Mouse (Mus musculus) intestine, postnatal 0 days (tissue): ENCODE results near the gene Ube4a. TPM values are rescaled to one million over a fixed set of nuclear protein-coding genes. Genes with fewer than 3 reads are reported as not detected.
A peak's percentile ranks its signal among the peaks of the same experiment; 100 is the strongest.

Source experiments
- ATAC-seq: fragments of 200-750 bp; cut with Nextera tagmentation; 2 replicates; pipeline ENCODE4 v1.8.0; 2017; ENCODE audit warnings: mild to moderate bottlenecking, moderate TSS enrichment, moderate library complexity
- H3K27ac ChIP-seq: fragments of 300-500 bp; sonication (generic); 2 replicates; pipeline ENCODE4 v1.5.1; 2014; ENCODE audit warnings: mild to moderate bottlenecking, low read depth, low read length, moderate library complexity
- H3K27me3 ChIP-seq: fragments of 300-500 bp; sonication (generic); replicated peaks from 2 replicates; pipeline ENCODE4 v1.6.1; 2014; ENCODE audit warnings: low read length, mixed read lengths; ENCODE audit not compliant: control insufficient read depth, insufficient read depth
- H3K36me3 ChIP-seq: fragments of 300-500 bp; sonication (generic); 2 replicates; pipeline ENCODE4 v1.6.1; 2014; ENCODE audit warnings: mild to moderate bottlenecking, moderate library complexity; ENCODE audit not compliant: control insufficient read depth, insufficient read depth
- H3K4me1 ChIP-seq: fragments of 300-500 bp; sonication (generic); replicated peaks from 2 replicates; pipeline ENCODE4 v1.6.1; 2014; ENCODE audit warnings: antibody characterized with exemption, low read length, mixed read lengths; ENCODE audit not compliant: control insufficient read depth, insufficient read depth
- H3K4me2 ChIP-seq: fragments of 300-500 bp; sonication (generic); replicated peaks from 2 replicates; pipeline ENCODE4 v1.6.1; 2014; ENCODE audit warnings: low read depth, mild to moderate bottlenecking, moderate library complexity
- H3K4me3 ChIP-seq: fragments of 300-500 bp; sonication (generic); 2 replicates; pipeline ENCODE4 v1.5.1; 2014; ENCODE audit warnings: low read depth, low read length
- H3K9ac ChIP-seq: fragments of 300-500 bp; sonication (generic); 2 replicates; pipeline ENCODE4 v1.6.1; 2014; ENCODE audit warnings: mild to moderate bottlenecking, low read depth, low read length
- H3K9me3 ChIP-seq: fragments of 300-500 bp; sonication (generic); 2 replicates; pipeline ENCODE4 v1.6.1; 2016; ENCODE audit warnings: mixed run types; ENCODE audit not compliant: control insufficient read depth
- CTCF ChIP-seq: sonication (generic); IDR thresholded peaks from 2 replicates; pipeline ENCODE4 v1.5.1; 2016; ENCODE audit warnings: low read depth, mild to moderate bottlenecking, control low read depth, antibody characterized with exemption, moderate library complexity
- WGBS: fragments of 180-500 bp; shearing (Covaris S2); extraction: QIAGEN DNeasy Blood & Tissue Kit; methylation state at CpG from one replicate; pipeline ENCODE4 v1.1.7; 2014; 5-methylcytosine and 5-hydroxymethylcytosine counted together
- polyA plus RNA-seq: library from polyadenylated mRNA; unstranded; fragments of >200 nt; fragmentation: Nextera tagmentation; extraction: Ambion mirVana; gene quantifications from 2 replicates; pipeline ENCODE4 v1.2.1, GENCODE M21; 2015

Ube4a gene
- 12.7 and 12.9 TPM in 2 replicates for polyA plus RNA-seq

- peak; percentile 96 for ATAC-seq
- Histone ChIP-seq H3K27ac (peak within 1 kb of the TSS; percentile 94), H3K9me3 (no peaks in the 10 kb centered on the region), H3K4me3 (peak within 1 kb of the TSS; percentile 77), H3K27me3 (0 out of 2 replicates have a peak, but pooled peaks cover 1% of the 10 kb centered on the region), H3K9ac (peak within 1 kb of the TSS; percentile 81), H3K4me1 (peaks cover 6% of the 10 kb centered on the region; the same call in 1 of the 2 replicates), H3K36me3 (peaks cover 13% of the 10 kb centered on the region), H3K4me2 (peak within 1 kb of the TSS; percentile 76)
- TF ChIP-seq CTCF: no peak
- WGBS: under 1% methylated on average over 39 of the region's 39 CpGs
Measured at GRCm38 (mm10) chr9:44965126-44965832, at the start of gene Ube4a. Gene Ube4a (minus strand): TSS chr9:44965600.

GRCm38 (mm10) chr9:45014879-45015278, 49.5 kb upstream of the Ube4a start:
- Histone ChIP-seq H3K4me3 (no peak overlapping the region), H3K9me3 (no peaks in the 10 kb centered on the region), H3K27ac (no peak overlapping the region), H3K27me3 (no peaks in the 10 kb centered on the region), H3K4me2 (no peak overlapping the region), H3K36me3 (no peaks in the 10 kb centered on the region), H3K9ac (no peak overlapping the region), H3K4me1 (no peaks in the 10 kb centered on the region)
- no peak for ATAC-seq
- TF ChIP-seq CTCF: peak; percentile 22; the same call in 1 of the 2 replicates
- WGBS: 48% methylated on average over 2 of the region's 2 CpGs

GRCm38 (mm10) chr9:45011291-45011690, 45.9 kb upstream of the Ube4a start:
- no peak overlapping the region for H3K4me3 ChIP-seq
- H3K27me3 ChIP-seq: no peaks in the 10 kb centered on the region
- no peak overlapping the region for H3K27ac ChIP-seq
- no peaks in the 10 kb centered on the region for H3K4me1 ChIP-seq
- H3K4me2 ChIP-seq: no peak overlapping the region
- 56% methylated on average over 5 of the region's 6 CpGs for WGBS
- no peaks in the 10 kb centered on the region for H3K9me3 ChIP-seq
- ATAC-seq: no peak
- TF ChIP-seq CTCF: no peak
- no peak overlapping the region for H3K9ac ChIP-seq
- H3K36me3 ChIP-seq: no peaks in the 10 kb centered on the region

DNA sequence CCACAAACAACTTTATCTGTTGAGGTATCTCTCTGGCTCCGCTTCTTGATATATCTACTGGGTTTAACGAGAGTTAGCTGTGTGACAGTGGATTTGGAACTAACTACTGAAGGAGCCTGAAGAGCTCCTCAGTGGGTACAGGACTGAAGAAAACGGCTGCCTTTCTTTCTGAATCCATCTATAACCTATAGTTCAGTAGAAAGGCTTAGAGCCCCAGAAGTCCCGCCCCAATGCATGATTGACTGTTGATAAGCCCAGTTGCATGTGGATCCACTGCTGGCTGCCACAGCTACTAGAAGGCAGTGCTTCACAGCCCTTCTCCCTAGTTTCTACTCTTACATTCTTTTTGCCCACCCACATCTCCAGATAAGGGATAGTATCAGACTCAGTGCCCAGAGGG, 45.1 kb upstream of the Ube4a start:
- 70% methylated on average over 4 of the region's 4 CpGs for WGBS
- no peak overlapping the region for H3K9ac ChIP-seq
- H3K4me1 ChIP-seq: no peaks in the 10 kb centered on the region
- H3K4me3 ChIP-seq: no peak overlapping the region
- ATAC-seq: no peak
- TF ChIP-seq CTCF: no peak
- no peaks in the 10 kb centered on the region for H3K36me3 ChIP-seq
- H3K27ac ChIP-seq: no peak overlapping the region
- no peaks in the 10 kb centered on the region for H3K9me3 ChIP-seq
- H3K4me2 ChIP-seq: no peak overlapping the region
- H3K27me3 ChIP-seq: no peaks in the 10 kb centered on the region

DNA sequence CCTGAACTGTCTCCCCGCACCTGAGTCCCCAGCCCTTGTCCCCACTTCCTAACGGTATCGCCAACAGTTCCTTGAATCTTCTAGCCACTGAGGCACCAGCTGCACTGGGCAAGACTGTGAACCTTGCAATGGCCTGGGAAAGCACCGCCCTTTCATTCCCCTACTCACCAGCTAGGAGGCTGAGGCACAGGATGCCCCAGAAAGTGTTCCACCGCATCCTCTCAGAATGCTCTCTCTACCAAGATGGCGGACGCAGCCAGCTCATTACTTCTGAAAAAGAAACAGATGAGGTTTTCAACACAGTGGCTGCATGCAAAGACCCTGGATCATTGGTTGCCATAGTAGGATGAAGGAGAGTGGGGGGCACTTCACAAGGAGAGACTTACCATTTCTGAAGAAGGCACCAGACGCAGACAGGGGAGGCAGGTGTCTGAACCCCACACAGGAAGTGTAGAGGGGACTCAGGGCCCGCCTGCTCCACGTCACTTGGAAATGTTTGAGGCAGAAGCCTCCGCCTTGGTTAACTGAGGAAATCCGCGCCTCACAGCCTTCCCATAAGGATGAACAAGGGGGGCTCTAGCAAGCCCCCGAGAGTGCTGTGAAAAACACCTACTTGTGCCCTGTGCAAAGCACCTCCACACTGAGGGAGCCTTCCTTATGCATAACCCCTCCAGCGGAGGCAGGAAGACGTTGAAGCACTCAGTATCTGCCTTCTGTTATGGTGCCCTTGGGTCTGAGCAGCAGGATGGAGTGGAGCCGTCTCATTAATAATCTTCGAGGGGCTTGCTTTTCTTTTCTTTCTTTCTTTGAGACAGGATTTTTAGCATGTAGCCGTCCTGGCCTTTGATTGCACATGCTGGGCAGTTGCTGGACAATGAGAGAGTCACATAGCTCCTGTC, 44.0 kb upstream of the Ube4a start, which contains the start of gene Cd3e:
Cd3e (minus strand) TSS at position 448 of the 899 bp plus-strand sequence.
- Histone ChIP-seq H3K9me3 (no peaks in the 10 kb centered on the region), H3K9ac (no peak within 1 kb of the TSS), H3K4me1 (no peaks in the 10 kb centered on the region), H3K4me2 (no peak within 1 kb of the TSS), H3K4me3 (no peak within 1 kb of the TSS), H3K27ac (no peak within 1 kb of the TSS), H3K27me3 (no peaks in the 10 kb centered on the region), H3K36me3 (no peaks in the 10 kb centered on the region)
- TF ChIP-seq CTCF: no peak
- 87% methylated on average over 19 of the region's 19 CpGs for WGBS
- ATAC-seq: no peak

- Histone ChIP-seq H3K4me2 (no peak overlapping the region), H3K4me1 (no peaks in the 10 kb centered on the region), H3K36me3 (no peaks in the 10 kb centered on the region), H3K9me3 (no peaks in the 10 kb centered on the region), H3K27ac (no peak overlapping the region), H3K4me3 (no peak overlapping the region), H3K9ac (no peak overlapping the region), H3K27me3 (no peaks in the 10 kb centered on the region)
- no peak for TF ChIP-seq CTCF
- 82% methylated on average over 4 of the region's 4 CpGs for WGBS
- no peak for ATAC-seq
Measured at GRCm38 (mm10) chr9:45008342-45008741, 42.9 kb upstream of the Ube4a start.
